Mouse (Mus musculus) lung, postnatal 0 days (tissue): ENCODE measurements around the gene Vps36.

Source experiments
- CTCF ChIP-seq: IDR thresholded peaks from 2 replicates; pipeline ENCODE4 v1.5.1; 2016; ENCODE audit warnings: antibody characterized with exemption, mild to moderate bottlenecking
- EP300 ChIP-seq: IDR thresholded peaks from 2 replicates; pipeline ENCODE4 v1.6.1; 2016; ENCODE audit warnings: antibody characterized with exemption, mild to moderate bottlenecking, control low read depth

- TF ChIP-seq EP300 (no peak), CTCF (no peak)
Observed at GRCm38 (mm10) chr8:22245663-22246062, 53.1 kb downstream of the Vps36 start.
